Mouse (Mus musculus): ENCODE data around the gene Atp2b2. TPM values are rescaled to one million over a fixed set of nuclear protein-coding genes. Genes with fewer than 3 reads are reported as not detected.
A peak's percentile ranks its signal among the peaks of the same experiment; 100 is the strongest.

Atp2b2 gene
- polyA plus RNA-seq, 2 experiments = 0.55 to 0.91 TPM

DNA sequence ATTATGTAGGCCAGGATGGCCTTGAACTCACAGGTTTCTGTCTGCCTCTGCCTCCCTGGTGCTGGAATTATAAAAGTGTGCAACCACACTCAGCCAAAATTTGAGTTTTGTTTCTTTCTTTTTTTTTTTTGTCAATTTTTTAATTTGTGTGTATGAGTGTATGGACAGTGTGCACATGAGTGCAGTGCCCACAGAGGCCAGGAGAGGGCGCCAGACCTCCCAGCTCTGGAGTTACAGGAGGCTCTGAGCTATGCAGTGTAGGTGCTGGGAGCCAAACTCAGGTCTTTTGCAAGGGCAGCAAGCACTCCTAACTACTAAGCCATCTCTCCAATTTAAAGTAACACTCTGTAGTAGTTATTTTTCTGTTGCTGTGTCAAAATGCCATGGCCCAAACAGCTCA, 52.4 kb downstream of the Atp2b2 start:
- Histone ChIP-seq H3K9ac (replicated peaks) (no peak overlapping the region), H3K27me3 (ENCODE audit: control insufficient read depth, insufficient read depth, low read length) (no peaks in the 10 kb centered on the region), H3K36me3 (replicated peaks; ENCODE audit: control insufficient read depth, insufficient read depth, low read depth) (no peaks in the 10 kb centered on the region), H3K4me1 (replicated peaks; ENCODE audit: control insufficient read depth in 2 of 2, insufficient read depth in 2 of 2, low read length in 1 of 2) (no peaks in the 10 kb centered on the region), H3K4me3 (ENCODE audit: insufficient read depth in 1 of 2, low read depth in 2 of 2, low read length in 2 of 2) (no peak overlapping the region), H3K9me3 (ENCODE audit: control insufficient read depth, low read length) (no peaks in the 10 kb centered on the region), H3K27ac (no peak overlapping the region), H3K4me2 (ENCODE audit: low read depth) (no peak overlapping the region)
- ATAC-seq (ENCODE audit: insufficient read depth) (no peak), DNase-seq (ENCODE audit: low read depth in 3 of 3, low spot score in 3 of 3) (no peak)
- TF ChIP-seq EP300 (IDR thresholded peaks at IDR 0.05; ENCODE audit: low read depth) (no peak), CTCF (IDR thresholded peaks at IDR 0.05; ENCODE audit: low read depth) (peak; percentile 55)
- 7% methylated on average over 1 of the region's 1 CpGs for WGBS (ENCODE audit: insufficient replicate concordance)

DNA sequence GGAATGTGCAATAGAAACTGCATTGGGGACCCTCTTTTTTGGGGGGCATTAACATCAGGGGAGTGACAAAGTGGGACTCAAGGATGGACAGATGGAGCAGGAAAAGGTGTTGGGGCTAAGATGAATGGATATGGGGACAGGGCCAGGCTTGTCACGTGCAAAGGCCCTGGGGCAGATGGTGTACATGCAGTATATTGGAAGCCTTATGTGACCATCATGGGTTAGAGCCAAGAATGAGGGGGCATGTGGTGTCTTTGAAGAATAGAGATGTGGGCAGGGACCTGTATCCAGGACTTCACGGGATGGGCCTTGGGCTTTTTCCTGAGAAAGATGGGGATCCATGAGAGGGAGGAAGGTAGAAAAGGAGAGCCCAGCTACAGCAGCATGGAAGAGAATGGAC, 53.9 kb downstream of the Atp2b2 start:
- 52% methylated on average over 2 of the region's 2 CpGs for WGBS (ENCODE audit: insufficient replicate concordance)
- Histone ChIP-seq H3K4me3 (ENCODE audit: insufficient read depth in 1 of 2, low read depth in 2 of 2, low read length in 2 of 2) (no peak overlapping the region), H3K4me1 (replicated peaks; ENCODE audit: control insufficient read depth in 2 of 2, insufficient read depth in 2 of 2, low read length in 1 of 2) (no peaks in the 10 kb centered on the region), H3K36me3 (replicated peaks; ENCODE audit: control insufficient read depth, insufficient read depth, low read depth) (no peaks in the 10 kb centered on the region), H3K9ac (replicated peaks) (no peak overlapping the region), H3K4me2 (ENCODE audit: low read depth) (no peak overlapping the region), H3K27ac (no peak overlapping the region), H3K27me3 (ENCODE audit: control insufficient read depth, insufficient read depth, low read length) (no peaks in the 10 kb centered on the region), H3K9me3 (ENCODE audit: control insufficient read depth, low read length) (no peaks in the 10 kb centered on the region)
- no peak for TF ChIP-seq CTCF (IDR thresholded peaks at IDR 0.05; ENCODE audit: low read depth)
- DNase-seq (ENCODE audit: low read depth in 3 of 3, low spot score in 3 of 3) (no peak), ATAC-seq (ENCODE audit: insufficient read depth) (no peak)

GRCm38 (mm10) chr6:113986671-113987070, 55.7 kb downstream of the Atp2b2 start:
- Histone ChIP-seq H3K9ac (replicated peaks) (no peak overlapping the region), H3K36me3 (replicated peaks; ENCODE audit: control insufficient read depth, insufficient read depth, low read depth) (no peaks in the 10 kb centered on the region), H3K4me1 (replicated peaks; ENCODE audit: control insufficient read depth in 2 of 2, insufficient read depth in 2 of 2, low read length in 1 of 2) (no peaks in the 10 kb centered on the region), H3K9me3 (ENCODE audit: control insufficient read depth, low read length) (no peaks in the 10 kb centered on the region), H3K4me3 (ENCODE audit: insufficient read depth in 1 of 2, low read depth in 2 of 2, low read length in 2 of 2) (no peak overlapping the region), H3K27ac (no peak overlapping the region), H3K4me2 (ENCODE audit: low read depth) (no peak overlapping the region), H3K27me3 (ENCODE audit: control insufficient read depth, insufficient read depth, low read length) (no peaks in the 10 kb centered on the region)
- no peak for TF ChIP-seq CTCF (IDR thresholded peaks at IDR 0.05; ENCODE audit: low read depth)
- no peak for TF ChIP-seq EP300 (IDR thresholded peaks at IDR 0.05; ENCODE audit: low read depth)
- DNase-seq (ENCODE audit: low read depth in 3 of 3, low spot score in 3 of 3) (no peak), ATAC-seq (ENCODE audit: insufficient read depth) (no peak)
- 47% methylated on average over 4 of the region's 4 CpGs for WGBS (ENCODE audit: insufficient replicate concordance)

GRCm38 (mm10) chr6:113978673-113979072, 63.7 kb downstream of the Atp2b2 start:
- ATAC-seq (ENCODE audit: insufficient read depth) (no peak), DNase-seq (ENCODE audit: low read depth in 3 of 3, low spot score in 3 of 3) (no peak)
- no peaks in the 10 kb centered on the region for H3K36me3 ChIP-seq (replicated peaks; ENCODE audit: control insufficient read depth, insufficient read depth, low read depth)
- TF ChIP-seq EP300 (IDR thresholded peaks at IDR 0.05; ENCODE audit: low read depth) (no peak), CTCF (IDR thresholded peaks at IDR 0.05; ENCODE audit: low read depth) (no peak)
- H3K27ac ChIP-seq = no peak overlapping the region
- H3K4me2 ChIP-seq (ENCODE audit: low read depth) = no peak overlapping the region
- H3K4me3 ChIP-seq (ENCODE audit: insufficient read depth in 1 of 2, low read depth in 2 of 2, low read length in 2 of 2) = no peak overlapping the region
- H3K9me3 ChIP-seq (ENCODE audit: control insufficient read depth, low read length) = no peaks in the 10 kb centered on the region
- no peak overlapping the region for H3K9ac ChIP-seq (replicated peaks)
- no peaks in the 10 kb centered on the region for H3K27me3 ChIP-seq (ENCODE audit: control insufficient read depth, insufficient read depth, low read length)
- 69% methylated on average over 8 of the region's 8 CpGs for WGBS (ENCODE audit: insufficient replicate concordance)
- no peaks in the 10 kb centered on the region for H3K4me1 ChIP-seq (replicated peaks; ENCODE audit: control insufficient read depth in 2 of 2, insufficient read depth in 2 of 2, low read length in 1 of 2)

GRCm38 (mm10) chr6:113978091-113978650, 64.2 kb downstream of the Atp2b2 start:
- no peaks in the 10 kb centered on the region for H3K4me1 ChIP-seq (replicated peaks; ENCODE audit: control insufficient read depth in 2 of 2, insufficient read depth in 2 of 2, low read length in 1 of 2)
- no peak for ATAC-seq (ENCODE audit: insufficient read depth)
- no peak overlapping the region for H3K4me2 ChIP-seq (ENCODE audit: low read depth)
- 32% methylated on average over 5 of the region's 5 CpGs for whole genome bisulfite sequencing (ENCODE audit: insufficient replicate concordance)
- TF ChIP-seq CTCF (IDR thresholded peaks at IDR 0.05; ENCODE audit: low read depth) (no peak), EP300 (IDR thresholded peaks at IDR 0.05; ENCODE audit: low read depth) (no peak)
- DNase-seq (ENCODE audit: low read depth in 3 of 3, low spot score in 3 of 3) = no peak
- no peak overlapping the region for H3K4me3 ChIP-seq (ENCODE audit: insufficient read depth in 1 of 2, low read depth in 2 of 2, low read length in 2 of 2)
- H3K36me3 ChIP-seq (replicated peaks; ENCODE audit: control insufficient read depth, insufficient read depth, low read depth) = no peaks in the 10 kb centered on the region
- no peaks in the 10 kb centered on the region for H3K27me3 ChIP-seq (ENCODE audit: control insufficient read depth, insufficient read depth, low read length)
- no peaks in the 10 kb centered on the region for H3K9me3 ChIP-seq (ENCODE audit: control insufficient read depth, low read length)
- no peak overlapping the region for H3K27ac ChIP-seq
- no peak overlapping the region for H3K9ac ChIP-seq (replicated peaks)

All from liver, embryonic 14.5 days (tissue).